Mouse (Mus musculus) left cerebral cortex, postnatal 14 days (tissue): ENCODE results near the gene Tmem135. TPM values are rescaled to one million over a fixed set of nuclear protein-coding genes. Genes with fewer than 3 reads are reported as not detected.

Experiments
- DNase-seq, 2 experiments: peaks; one replicate each; pipeline ENCODE4 v3.0.0; 2021 to 2022; ENCODE audit warnings: low spot score in 2 of 2, mixed read lengths in 1 of 2
- intact Hi-C: fragments of 180-260 bp; cut with DNase I; formaldehyde crosslinking; loops from one replicate; pipeline ENCODE4 v1.15.1; 2025
- total RNA-seq, 2 experiments: library from RNA; stranded (reverse); gene quantifications; 2 replicates each; pipeline ENCODE4 v1.2.3; 2021

Tmem135 gene
- total RNA-seq, 2 experiments from 2014 or later, result 62.6 to 69.4 TPM

GRCm38 (mm10) chr7:89421294-89421693, 17.3 kb upstream of the Tmem135 start:
- intact Hi-C loops, result loop anchor here (5.0 kb wide), 1 partner anchor 334 kb away; no protein-coding TSS in a partner anchor
- no peak for DNase-seq

GRCm38 (mm10) chr7:89418917-89419679, 15.1 kb upstream of the Tmem135 start:
- intact Hi-C loops, result loop anchor here (1.0 kb wide), 1 partner anchor 251 kb away; no protein-coding TSS in a partner anchor
- DNase-seq, result peak in 1 of 2 experiments; percentile 24

GRCm38 (mm10) chr7:89418127-89418653, 14.2 kb upstream of the Tmem135 start:
- intact Hi-C loops, result no loop called here
- no peak for DNase-seq

GRCm38 (mm10) chr7:89417707-89418106, 13.7 kb upstream of the Tmem135 start:
- no peak for DNase-seq
- intact Hi-C loops, result no loop called here

GRCm38 (mm10) chr7:89416027-89416426, 12.0 kb upstream of the Tmem135 start:
- no peak for DNase-seq
- intact Hi-C loops, result no loop called here

GRCm38 (mm10) chr7:89412094-89412493, 8.1 kb upstream of the Tmem135 start:
- intact Hi-C loops, result no loop called here

GRCm38 (mm10) chr7:89411346-89411745, 7.3 kb upstream of the Tmem135 start:
- DNase-seq, result no peak
- intact Hi-C loops, result no loop called here

More at GRCm38 (mm10) chr7:89412094-89412493, 8.1 kb upstream of the Tmem135 start:
- DNase-seq, result no peak

- DNase-seq, result no peak
- intact Hi-C loops, result no loop called here
These were observed 6.3 kb upstream of the Tmem135 start for GRCm38 (mm10) chr7:89410294-89410693.

GRCm38 (mm10) chr7:89407006-89407940, 3.3 kb upstream of the Tmem135 start:
- intact Hi-C loops, result loop anchor here (5.0 kb wide), 1 partner anchor 70 kb away; no protein-coding TSS in a partner anchor
- DNase-seq, result no peak

- intact Hi-C loops, result loop anchor here (5.0 kb wide), 1 partner anchor 69 kb away; no protein-coding TSS in a partner anchor
These were observed 2.0 kb upstream of the Tmem135 start for GRCm38 (mm10) chr7:89406011-89406410.

GRCm38 (mm10) chr7:89404734-89405440, 865 bp upstream of the Tmem135 start:
- intact Hi-C loops, result loop anchor here (5.0 kb wide), 1 partner anchor 68 kb away; no protein-coding TSS in a partner anchor
- no peak for DNase-seq

More at GRCm38 (mm10) chr7:89406011-89406410, 2.0 kb upstream of the Tmem135 start:
- DNase-seq, result no peak

GRCm38 (mm10) chr7:89403053-89403972, 709 bp downstream of the Tmem135 start:
- peak; percentile 34 to 48 for DNase-seq
- intact Hi-C loops, result no loop called here

GRCm38 (mm10) chr7:89401936-89402335, 2.1 kb downstream of the Tmem135 start:
- DNase-seq, result no peak
- intact Hi-C loops, result no loop called here

GRCm38 (mm10) chr7:89401136-89401858, 2.7 kb downstream of the Tmem135 start:
- DNase-seq, result no peak
- intact Hi-C loops, result no loop called here

- no peak for DNase-seq
- intact Hi-C loops, result no loop called here
These were observed 3.3 kb downstream of the Tmem135 start for GRCm38 (mm10) chr7:89400721-89401120.

- DNase-seq, result no peak
- intact Hi-C loops, result no loop called here
These were observed 6.0 kb downstream of the Tmem135 start for GRCm38 (mm10) chr7:89397837-89398534.

- DNase-seq, result no peak
- intact Hi-C loops, result no loop called here
These were observed 7.6 kb downstream of the Tmem135 start for GRCm38 (mm10) chr7:89396386-89396785.
